24 mouse cellular contexts compared by ENCODE assay signal in the genomic region with DNA sequence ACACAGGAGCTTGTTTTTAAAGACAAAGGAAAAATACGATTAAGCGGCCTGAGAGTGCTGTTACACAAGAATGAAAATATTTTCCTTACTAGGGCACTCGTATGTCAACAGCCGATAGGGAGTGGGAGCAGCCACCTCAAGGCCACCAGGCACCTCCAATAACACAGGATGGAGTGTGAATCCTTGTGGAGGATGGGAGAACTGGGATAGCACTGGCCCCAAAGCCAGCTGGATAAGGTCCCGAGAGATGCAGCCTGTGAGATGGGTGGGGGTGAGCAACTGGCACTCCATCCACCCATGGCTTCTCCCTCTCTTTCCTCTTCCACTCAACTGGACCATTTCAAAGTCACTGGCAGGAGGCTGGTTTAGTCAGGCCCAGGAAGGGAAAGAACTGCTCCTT. TPM values are rescaled to one million over a fixed set of nuclear protein-coding genes. Genes with fewer than 3 reads are reported as not detected.
"Had no signal": no experiment of that assay in that cellular context is flagged by ENCODE, and none has a peak within 500 bp of the region (broad histone marks: within the 10 kb centered on the region; RNA-seq: fewer than 3 reads in every experiment).

No protein-coding gene starts in this region.

- H3K9me3 ChIP-seq: kidney, embryonic 15.5 days; liver, embryonic 15.5 days; megakaryocyte, embryonic 14.5 days had no signal

- DNase-seq: kidney, adult 11 months; kidney, adult 8-10 months; kidney, postnatal 36 days; layer of hippocampus, postnatal 36 days; thymus, adult 18-20 months; thymus, postnatal 36 days had no signal

- H3K27me3 ChIP-seq: kidney, embryonic 15.5 days; limb, embryonic 13.5 days; liver, embryonic 15.5 days; midbrain, embryonic 13.5 days; neural tube, embryonic 13.5 days had no signal

- H3K4me2 ChIP-seq: kidney, embryonic 15.5 days; limb, embryonic 13.5 days; liver, embryonic 15.5 days; lung, embryonic 14.5 days; midbrain, embryonic 13.5 days; neural tube, embryonic 13.5 days had no signal

- ATAC-seq: hindbrain, postnatal 0 days; inflammation-experienced regulatory T-cells, adult 6 months; midbrain, embryonic 13.5 days; midbrain, embryonic 16.5 days had no signal

- H3K36me3 ChIP-seq: kidney, embryonic 15.5 days; limb, embryonic 13.5 days; liver, embryonic 15.5 days; midbrain, embryonic 10.5 days; midbrain, embryonic 13.5 days; neural tube, embryonic 13.5 days had no signal

- H3K4me1 ChIP-seq: limb, embryonic 13.5 days; liver, embryonic 15.5 days; megakaryocyte, embryonic 14.5 days; midbrain, embryonic 10.5 days; midbrain, embryonic 13.5 days; neural tube, embryonic 13.5 days had no signal

- H3K27ac ChIP-seq: hindbrain, postnatal 0 days; kidney, embryonic 15.5 days; left cerebral cortex, adult 2 months; limb, embryonic 13.5 days; liver, embryonic 15.5 days; midbrain, embryonic 10.5 days; midbrain, embryonic 13.5 days; neural tube, embryonic 13.5 days had no signal

- H3K9ac ChIP-seq: kidney, embryonic 15.5 days; limb, embryonic 13.5 days; liver, embryonic 15.5 days; lung, embryonic 14.5 days; midbrain, embryonic 13.5 days; neural tube, embryonic 13.5 days had no signal

- H3K4me3 ChIP-seq: kidney, embryonic 15.5 days; left cerebral cortex, adult 2 months; limb, embryonic 13.5 days; liver, embryonic 15.5 days; megakaryocyte, embryonic 14.5 days; midbrain, embryonic 10.5 days; midbrain, embryonic 13.5 days; myocyte; neural tube, embryonic 13.5 days had no signal

RNA-seq across cellular contexts. Expression of gene Prr23a1, which starts 23.3 kb away (rescaled TPM):
- polyA plus RNA-seq: hindbrain, postnatal 0 days; inflammation-experienced regulatory T-cells, adult 6 months; kidney, embryonic 15.5 days; limb, embryonic 13.5 days; liver, adult 2 months; liver, embryonic 15.5 days; lung, embryonic 14.5 days; midbrain, embryonic 10.5 days; midbrain, embryonic 13.5 days; midbrain, embryonic 16.5 days; myocyte; neural tube, embryonic 13.5 days; small intestine, adult 2 months; spleen, adult 2 months; stomach, embryonic 16.5 days; urinary bladder, adult 2 months had no signal

RNA-seq across cellular contexts. Expression of gene Prr23a2, which starts 37.3 kb away (rescaled TPM):
- polyA plus RNA-seq: hindbrain, postnatal 0 days; inflammation-experienced regulatory T-cells, adult 6 months; kidney, embryonic 15.5 days; limb, embryonic 13.5 days; liver, adult 2 months; liver, embryonic 15.5 days; lung, embryonic 14.5 days; midbrain, embryonic 10.5 days; midbrain, embryonic 13.5 days; midbrain, embryonic 16.5 days; myocyte; neural tube, embryonic 13.5 days; small intestine, adult 2 months; spleen, adult 2 months; stomach, embryonic 16.5 days; urinary bladder, adult 2 months had no signal

RNA-seq across cellular contexts. Expression of gene Prr23a3, which starts 45.6 kb away (rescaled TPM):
- polyA plus RNA-seq: hindbrain, postnatal 0 days; inflammation-experienced regulatory T-cells, adult 6 months; kidney, embryonic 15.5 days; liver, adult 2 months; liver, embryonic 15.5 days; lung, embryonic 14.5 days; midbrain, embryonic 16.5 days; myocyte; neural tube, embryonic 13.5 days; small intestine, adult 2 months; spleen, adult 2 months; stomach, embryonic 16.5 days had no signal
